Mouse (Mus musculus) spleen, adult 2 months (tissue): ENCODE measurements around the gene Fzd2.

Source experiments
- CTCF ChIP-seq: fragments of 200-500 bp; IDR thresholded peaks from 2 replicates; pipeline ENCODE4 v1.5.1; 2011; ENCODE audit warnings: mild to moderate bottlenecking, inconsistent platforms; ENCODE audit not compliant: insufficient read depth, insufficient read length, insufficient replicate concordance; ENCODE audit errors: extremely low read depth
- POLR2A ChIP-seq: fragments of 200-500 bp; IDR thresholded peaks from 2 replicates; pipeline ENCODE4 v1.6.1; 2011; ENCODE audit warnings: low read depth, low read length, inconsistent platforms

- TF ChIP-seq POLR2A (no peak), CTCF (no peak)
Measured at GRCm38 (mm10) chr11:102610675-102611316, 6.6 kb downstream of the Fzd2 start.
